47 mouse cellular contexts compared by ENCODE assay signal in the genomic region with DNA sequence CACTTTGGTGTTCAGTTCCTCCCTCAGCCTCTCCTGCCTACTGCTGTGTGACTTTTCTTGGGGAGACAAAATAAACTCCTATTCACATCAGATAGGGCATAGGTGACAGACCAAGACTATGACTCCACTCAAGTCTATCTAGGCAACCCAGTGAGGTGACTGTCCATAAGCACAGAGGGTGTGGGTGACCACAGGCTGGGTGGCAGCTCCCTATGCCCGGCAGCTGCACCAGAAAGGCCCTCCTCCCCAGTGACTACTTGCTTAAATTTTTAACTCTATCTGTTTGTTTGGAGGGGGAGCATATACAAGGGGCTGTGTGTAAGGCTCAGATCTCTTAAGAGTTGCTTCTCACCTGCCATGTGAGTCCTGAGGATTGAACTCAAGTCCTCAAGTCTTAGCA. TPM values are rescaled to one million over a fixed set of nuclear protein-coding genes. Genes with fewer than 3 reads are reported as not detected.
"Had no signal": no experiment of that assay in that cellular context is flagged by ENCODE, and none has a peak within 500 bp of the region (broad histone marks: within the 10 kb centered on the region; RNA-seq: fewer than 3 reads in every experiment).

No protein-coding gene starts in this region.

- H3K4me3 ChIP-seq: heart, embryonic 10.5 days; heart, embryonic 12.5 days; heart, embryonic 13.5 days; heart, embryonic 15.5 days; hindbrain, embryonic 10.5 days; hindbrain, embryonic 12.5 days; hindbrain, embryonic 13.5 days; hindbrain, embryonic 15.5 days; intestine, embryonic 15.5 days; kidney, embryonic 15.5 days had no signal

- H3K27ac ChIP-seq: heart, embryonic 10.5 days; heart, embryonic 13.5 days; heart, embryonic 15.5 days; hindbrain, embryonic 10.5 days; hindbrain, embryonic 12.5 days; hindbrain, embryonic 13.5 days; hindbrain, embryonic 14.5 days; hindbrain, embryonic 15.5 days; hindbrain, postnatal 0 days; intestine, embryonic 15.5 days; kidney, embryonic 15.5 days; kidney, postnatal 0 days had no signal

- H3K9ac ChIP-seq: heart, embryonic 12.5 days; heart, embryonic 13.5 days; heart, embryonic 15.5 days; hindbrain, embryonic 12.5 days; hindbrain, embryonic 13.5 days; hindbrain, embryonic 14.5 days; hindbrain, embryonic 15.5 days; intestine, embryonic 15.5 days; kidney, embryonic 15.5 days had no signal

- H3K36me3 ChIP-seq: heart, embryonic 10.5 days; heart, embryonic 12.5 days; heart, embryonic 13.5 days; heart, embryonic 15.5 days; hindbrain, embryonic 10.5 days; hindbrain, embryonic 12.5 days; hindbrain, embryonic 13.5 days; hindbrain, embryonic 15.5 days; intestine, embryonic 15.5 days; kidney, embryonic 15.5 days had no signal

- ATAC-seq: hindbrain, embryonic 16.5 days; hindbrain, postnatal 0 days; inflammation-experienced regulatory T-cells, adult 6 months; intestine, embryonic 15.5 days; intestine, embryonic 16.5 days; intestine, postnatal 0 days had no signal

- DNase-seq: heart, postnatal 10 days; heart, postnatal 14 days; heart, postnatal 36 days; heart, postnatal 4 days; kidney, adult 11 months; kidney, adult 18-20 months; kidney, adult 2 months; kidney, adult 8-10 months; kidney, adult 9 months; kidney, postnatal 10 days; kidney, postnatal 14 days; kidney, postnatal 25 days; kidney, postnatal 36 days; kidney, postnatal 4 days had no signal

- H3K4me2 ChIP-seq: heart, embryonic 11.5 days; heart, embryonic 12.5 days; heart, embryonic 13.5 days; heart, embryonic 15.5 days; hindbrain, embryonic 12.5 days; hindbrain, embryonic 13.5 days; hindbrain, embryonic 14.5 days; hindbrain, embryonic 15.5 days; intestine, embryonic 15.5 days; kidney, embryonic 15.5 days had no signal

- H3K27me3 ChIP-seq: hindbrain, embryonic 15.5 days had no signal

- H3K9me3 ChIP-seq: heart, embryonic 10.5 days; heart, embryonic 12.5 days; heart, embryonic 13.5 days; heart, embryonic 15.5 days; hindbrain, embryonic 10.5 days; hindbrain, embryonic 12.5 days; hindbrain, embryonic 13.5 days; hindbrain, embryonic 15.5 days; intestine, embryonic 15.5 days; kidney, embryonic 15.5 days had no signal

RNA-seq across cellular contexts. Expression of a gene that starts 17.1 kb away (rescaled TPM):
- total RNA-seq: heart, adult 8-10 months; heart, postnatal 10 days; heart, postnatal 25 days; heart, postnatal 36 days; heart, postnatal 4 days; hematopoietic stem cell, adult 5-6 weeks had no signal
- polyA plus RNA-seq: heart, embryonic 11.5 days; heart, embryonic 13.5 days; heart, embryonic 15.5 days; heart, embryonic 16.5 days; heart, postnatal 0 days had no signal

RNA-seq across cellular contexts. Expression of a gene that starts 24.2 kb away (rescaled TPM):
- total RNA-seq: hematopoietic stem cell, adult 5-6 weeks had no signal
- polyA plus RNA-seq: inflammation-experienced regulatory T-cells, adult 6 months had no signal

RNA-seq across cellular contexts. Expression of a gene that starts 52.5 kb away (rescaled TPM):
- total RNA-seq: heart, adult 8-10 months; heart, postnatal 10 days; heart, postnatal 14 days; heart, postnatal 25 days; heart, postnatal 36 days; heart, postnatal 4 days; hematopoietic stem cell, adult 5-6 weeks; hindbrain, postnatal 0 days; layer of hippocampus, adult 18-20 months; layer of hippocampus, adult 8-10 months; layer of hippocampus, postnatal 14 days; layer of hippocampus, postnatal 25 days; layer of hippocampus, postnatal 36 days; left cerebral cortex, adult 18-20 months had no signal
- polyA plus RNA-seq: heart, embryonic 10.5 days; heart, embryonic 11.5 days; heart, embryonic 12.5 days; hindbrain, embryonic 13.5 days; hindbrain, embryonic 14.5 days; hindbrain, embryonic 15.5 days; hindbrain, embryonic 16.5 days; intestine, embryonic 14.5 days; intestine, embryonic 16.5 days; kidney, embryonic 14.5 days; kidney, embryonic 16.5 days; large intestine, adult 2 months had no signal
